Mouse (Mus musculus) cerebellum, adult 11 months (tissue): ENCODE data around the gene Trappc1.
"Not testable (repeated sequence)": the region's sequence is repeated elsewhere in the genome, so short reads cannot be mapped to it uniquely, and the experiment has no call there.

Experiments
- DNase-seq: peaks from one replicate; pipeline ENCODE4 v3.0.0; 2022

Trappc1 gene

DNA sequence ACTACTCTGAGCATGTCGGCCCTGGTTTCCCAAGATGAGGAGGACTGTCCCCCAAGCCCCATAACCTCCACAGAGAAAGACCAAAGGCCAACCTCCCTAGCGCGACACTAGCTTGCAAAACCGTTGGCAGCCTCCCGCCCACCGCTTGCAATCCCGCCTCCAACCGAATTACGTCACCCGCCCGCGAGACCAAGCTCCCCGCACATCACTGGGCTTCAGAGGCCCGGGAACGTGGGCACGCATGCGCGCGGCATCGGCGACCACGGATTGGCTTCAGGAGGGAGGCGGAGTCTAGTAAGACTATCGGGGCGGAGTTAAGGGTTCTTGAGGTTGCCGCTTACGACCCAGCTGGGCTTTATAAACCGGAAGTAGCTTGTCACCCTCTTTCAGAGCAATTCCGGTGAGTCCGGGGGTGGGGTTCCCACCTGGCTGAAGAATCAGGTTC is at the start of gene Trappc1, which contains the start of gene Cntrob:
TSS of gene Trappc1 (plus strand) at position 314 of the 445 bp plus-strand sequence.
TSS of gene Cntrob (minus strand) at position 109 of the 445 bp plus-strand sequence.
- peak; percentile 99 for DNase-seq

DNA sequence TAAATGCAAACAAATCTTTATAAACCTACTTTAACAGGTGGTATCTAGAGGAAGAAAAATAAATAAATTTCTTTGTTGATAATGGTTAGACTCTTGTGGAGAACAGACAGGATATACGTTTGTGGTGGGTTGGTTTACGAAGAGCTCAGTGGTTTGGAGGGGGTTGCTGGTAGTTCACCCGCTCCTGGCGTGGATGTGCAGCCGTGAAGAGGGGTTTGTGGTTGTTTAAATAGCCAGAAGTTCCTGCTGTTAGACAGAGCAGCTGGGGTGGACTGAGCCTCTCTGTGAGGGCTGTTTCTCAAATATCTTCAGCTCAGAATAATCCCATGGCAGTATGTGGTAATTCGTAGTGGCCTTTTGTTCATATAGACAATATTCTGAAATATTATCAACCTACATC is 48.1 kb upstream of the Trappc1 start:
- DNase-seq = no peak

DNA sequence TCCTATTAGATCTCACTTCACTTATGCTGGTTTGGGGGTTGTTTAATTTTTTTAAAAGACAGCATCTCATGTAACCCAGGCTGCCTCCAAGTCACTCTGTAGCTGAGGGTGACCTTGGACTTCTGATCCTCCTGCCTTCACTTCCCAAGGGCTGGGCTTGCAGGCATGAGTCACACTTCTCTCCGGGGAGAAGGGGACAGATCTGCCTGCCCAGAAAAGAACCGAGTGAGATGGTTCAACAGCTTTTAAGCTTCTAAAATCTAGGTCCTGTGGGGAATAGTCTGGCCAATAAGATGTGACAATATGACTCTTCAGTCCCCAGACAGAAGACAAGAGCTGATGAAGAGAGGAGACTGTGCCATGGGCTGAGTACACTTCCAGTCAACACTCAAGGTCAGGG is 47.7 kb upstream of the Trappc1 start:
- DNase-seq = no peak

DNA sequence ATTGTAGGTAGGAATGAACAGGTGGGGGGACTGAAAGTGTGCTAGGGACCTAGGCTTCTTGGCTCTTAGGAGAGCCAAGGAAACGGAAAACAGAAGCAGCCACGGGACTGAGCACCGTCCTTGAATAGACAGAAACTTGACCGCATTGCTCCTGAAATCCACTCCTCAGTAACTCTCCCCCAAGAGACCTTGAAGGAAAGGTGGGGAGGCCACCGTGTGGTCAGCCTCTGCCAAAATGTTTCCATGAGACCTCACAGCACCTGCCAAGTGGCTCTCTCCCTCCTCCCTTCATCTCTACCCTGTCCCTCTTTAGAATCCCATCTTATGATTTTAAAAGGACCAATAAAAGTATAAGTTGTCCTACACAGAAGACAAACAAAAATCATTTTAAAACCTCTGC is 46.5 kb upstream of the Trappc1 start:
- DNase-seq = no peak

DNA sequence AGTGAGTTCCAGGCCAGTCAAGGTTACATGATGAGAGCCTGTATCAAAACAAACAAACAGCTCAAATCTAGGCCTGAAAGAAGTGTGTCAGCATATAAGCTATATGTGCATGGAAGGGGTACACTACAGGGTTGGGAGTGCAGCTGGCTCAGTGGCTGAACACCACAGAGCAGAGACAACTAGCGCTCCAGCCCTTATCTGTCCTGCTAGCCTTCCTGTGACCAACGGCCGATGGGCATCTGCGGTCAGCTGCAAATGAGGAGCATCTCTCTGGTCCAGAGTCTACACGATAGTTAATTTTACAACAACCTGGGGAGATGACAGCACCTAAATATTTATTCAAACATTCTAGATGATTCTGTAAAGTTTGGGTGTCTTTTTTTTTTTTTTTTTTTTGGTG is 32.7 kb upstream of the Trappc1 start:
- no peak for DNase-seq

DNA sequence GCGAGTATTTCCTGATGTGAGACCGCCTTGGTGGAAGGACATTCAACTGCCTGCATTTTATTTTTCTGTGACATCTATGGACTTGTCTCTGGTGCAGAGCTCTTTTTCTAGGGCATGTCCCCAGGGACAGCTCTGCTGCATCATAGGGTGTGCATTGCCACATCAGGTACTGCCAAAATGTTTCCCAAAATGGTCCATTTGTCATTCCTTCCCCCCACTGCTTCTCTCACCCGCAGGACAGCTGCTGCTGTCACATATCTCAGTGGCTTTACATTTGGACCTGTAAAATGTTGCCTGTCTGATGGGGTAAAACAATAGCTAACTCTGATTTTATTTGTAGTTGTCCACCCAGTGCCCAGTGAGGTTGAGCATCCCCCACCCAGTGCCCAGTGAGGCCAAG is 28.5 kb upstream of the Trappc1 start:
- DNase-seq = no peak

DNA sequence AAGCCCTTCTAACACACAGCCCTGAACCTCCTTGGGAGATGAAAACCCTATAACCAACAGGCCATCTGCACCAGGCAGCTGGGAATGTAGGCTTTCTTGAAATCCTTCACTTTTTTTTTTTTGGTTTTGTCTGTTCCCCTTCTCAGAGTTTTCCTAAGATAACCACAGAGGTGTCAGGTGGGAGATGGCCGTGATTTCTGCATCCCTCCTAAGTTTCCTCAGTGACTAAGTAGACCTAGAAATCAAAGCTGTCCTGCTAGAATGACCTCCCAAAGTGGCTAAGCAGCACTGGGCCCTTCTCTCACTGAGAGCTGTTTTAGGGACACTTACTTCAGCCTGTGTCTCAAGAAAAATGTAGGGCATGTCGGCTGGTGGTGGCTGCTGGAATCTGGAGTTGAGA is 26.0 kb upstream of the Trappc1 start:
- DNase-seq = no peak

DNA sequence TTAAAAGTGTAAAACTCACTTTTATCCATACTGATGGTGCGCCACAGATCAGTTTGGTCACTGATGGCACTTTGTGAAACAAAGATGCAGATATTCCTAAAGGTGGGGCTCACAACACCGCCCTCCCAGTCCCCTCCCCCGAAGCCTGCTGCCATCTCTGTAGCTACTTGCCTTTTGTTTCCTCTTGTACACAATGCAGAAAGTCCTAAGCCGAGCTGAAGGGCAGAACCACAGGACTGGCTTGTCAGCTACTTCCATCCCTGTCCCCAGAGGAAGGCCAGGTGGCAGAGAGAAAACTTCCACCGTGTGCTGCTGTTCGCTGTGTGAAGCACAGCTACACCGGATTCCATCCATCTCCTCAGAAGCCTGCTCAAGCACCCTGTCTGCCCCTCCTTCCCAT is 25.5 kb upstream of the Trappc1 start:
- no peak for DNase-seq

DNA sequence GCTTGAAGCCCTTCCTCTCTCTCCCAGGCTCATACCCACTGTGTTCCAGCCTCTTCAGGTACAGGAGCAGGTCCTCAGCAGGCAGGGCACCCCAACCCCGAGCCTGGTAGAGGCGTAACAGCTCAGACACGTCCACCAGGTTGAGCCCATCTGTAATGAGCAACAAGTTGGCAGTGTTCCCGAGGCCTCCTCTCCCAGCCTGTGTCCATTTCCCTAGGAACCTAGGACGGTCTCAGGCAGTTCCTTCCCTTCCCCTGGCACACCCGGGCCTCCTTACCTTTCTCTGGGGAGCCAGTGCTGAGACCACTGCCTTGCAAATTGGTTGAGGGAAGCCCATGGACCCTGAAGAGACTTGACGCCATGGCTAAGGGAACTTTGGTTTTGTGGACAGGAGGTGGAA is 21.0 kb upstream of the Trappc1 start:
- DNase-seq = no peak

DNA sequence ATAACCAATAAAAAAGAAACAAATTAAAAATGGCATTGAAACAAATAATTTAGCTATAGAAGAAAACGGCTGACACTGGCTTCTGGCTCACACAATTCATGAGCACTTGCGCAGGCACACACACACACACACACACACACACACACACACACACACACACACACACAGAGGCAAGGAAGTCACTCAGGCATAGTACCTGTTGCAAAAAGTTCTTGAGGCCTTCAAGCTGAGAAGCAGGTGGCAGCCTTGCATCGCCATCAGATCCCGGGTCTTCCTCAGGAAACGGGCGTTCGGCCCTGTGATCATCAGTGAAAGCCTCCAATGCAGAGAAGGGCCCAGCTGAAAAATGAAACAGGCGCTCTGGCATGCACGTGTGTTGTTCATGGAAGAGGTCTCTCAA is 18.5 kb upstream of the Trappc1 start:
- no peak for DNase-seq

DNA sequence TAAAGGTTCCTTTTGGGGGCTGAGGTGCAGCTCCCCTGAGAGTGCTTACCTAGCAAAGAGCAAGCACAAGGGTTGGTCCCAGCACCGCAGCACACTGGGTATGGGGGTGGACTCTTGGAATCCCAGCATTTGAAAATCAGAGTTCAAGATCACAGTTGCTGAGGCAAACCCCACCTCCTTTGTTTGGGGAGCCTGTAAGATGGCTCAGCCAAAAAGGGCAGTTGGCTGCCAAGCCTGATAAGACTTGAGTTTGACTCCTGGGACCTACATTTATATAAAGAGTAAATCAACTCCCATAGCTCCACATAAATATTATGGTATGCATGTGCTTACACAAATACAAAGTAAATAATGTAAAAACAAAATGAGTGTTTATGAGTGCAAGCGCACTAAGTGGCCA is 17.7 kb upstream of the Trappc1 start:
- DNase-seq = no peak

DNA sequence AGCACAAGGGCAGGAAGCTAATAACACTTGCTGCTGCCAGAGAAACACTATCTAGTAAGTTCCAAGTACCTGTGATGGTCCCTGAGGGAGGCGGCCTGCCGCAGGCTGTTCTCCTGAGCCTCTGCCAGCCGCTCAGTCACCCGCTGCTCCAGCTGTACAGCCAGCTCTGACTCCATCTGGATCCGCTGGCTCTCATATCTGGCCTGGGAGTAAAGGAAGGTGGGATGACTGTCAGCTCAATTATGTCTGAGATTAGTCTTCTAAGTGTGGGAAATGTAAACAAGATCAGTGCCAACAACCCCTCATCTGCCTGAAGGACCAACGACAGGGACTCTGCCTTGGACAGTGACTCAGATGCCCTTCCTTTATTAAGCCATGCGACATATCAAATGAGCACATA is 12.5 kb upstream of the Trappc1 start:
- no peak for DNase-seq

DNA sequence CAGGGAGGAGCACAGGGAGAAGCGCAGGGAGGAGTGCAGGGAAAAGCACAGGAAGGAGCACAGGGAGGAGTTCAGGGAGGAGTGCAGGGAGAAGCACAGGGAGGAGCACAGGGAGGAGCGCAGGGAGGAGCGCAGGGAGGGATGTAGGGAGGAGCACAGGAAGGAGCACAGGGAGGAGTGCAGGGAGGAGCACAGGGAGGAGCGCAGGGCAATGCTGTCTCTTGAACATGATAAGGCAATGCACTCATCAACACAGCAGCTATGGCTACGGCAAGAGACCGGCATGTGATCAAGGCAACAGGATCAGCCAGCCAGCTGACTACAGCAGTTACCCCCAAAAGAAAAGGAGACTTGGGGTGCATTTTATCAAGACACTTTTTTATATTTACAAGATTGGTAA is 7.4 kb upstream of the Trappc1 start:
- no peak for DNase-seq

DNA sequence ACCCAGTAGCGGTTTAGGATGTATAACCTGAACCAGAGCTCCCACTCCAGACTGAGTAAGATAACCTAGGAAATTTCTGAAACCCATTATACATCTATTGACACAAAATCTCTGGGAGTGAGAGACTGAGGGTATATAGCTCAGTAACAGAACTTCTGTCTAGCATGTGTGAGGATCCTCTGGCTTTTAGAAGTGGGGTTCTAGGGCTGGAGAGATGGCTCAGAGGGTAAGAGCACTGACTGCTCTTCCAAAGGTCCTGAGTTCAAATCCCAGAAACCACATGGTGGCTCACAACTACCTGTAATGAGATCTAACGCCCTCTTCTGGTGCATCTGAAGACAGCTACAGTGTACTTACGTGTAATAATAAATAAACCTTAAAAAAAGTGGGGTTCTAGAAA is 5.8 kb upstream of the Trappc1 start:
- not testable (repeated sequence) for DNase-seq

DNA sequence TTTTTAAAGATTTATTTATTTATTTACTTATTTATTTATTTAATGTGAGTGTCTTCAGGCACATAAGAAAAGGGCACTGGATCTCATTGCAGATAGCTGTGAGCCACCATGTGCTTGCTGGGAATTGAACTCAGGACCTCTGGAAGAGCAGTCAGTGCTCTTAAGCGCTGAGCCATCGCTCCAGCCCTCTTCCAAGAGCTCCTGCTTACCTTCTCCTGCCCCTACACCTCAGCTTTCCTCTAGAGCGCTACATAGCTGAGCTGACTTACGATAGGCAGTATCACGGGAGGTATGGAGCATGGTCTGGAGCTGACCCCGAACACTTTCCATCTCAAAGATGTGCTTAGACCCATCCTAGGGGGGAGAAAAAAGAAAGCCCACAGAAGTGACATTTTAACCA is 2.2 kb upstream of the Trappc1 start:
- no peak for DNase-seq

DNA sequence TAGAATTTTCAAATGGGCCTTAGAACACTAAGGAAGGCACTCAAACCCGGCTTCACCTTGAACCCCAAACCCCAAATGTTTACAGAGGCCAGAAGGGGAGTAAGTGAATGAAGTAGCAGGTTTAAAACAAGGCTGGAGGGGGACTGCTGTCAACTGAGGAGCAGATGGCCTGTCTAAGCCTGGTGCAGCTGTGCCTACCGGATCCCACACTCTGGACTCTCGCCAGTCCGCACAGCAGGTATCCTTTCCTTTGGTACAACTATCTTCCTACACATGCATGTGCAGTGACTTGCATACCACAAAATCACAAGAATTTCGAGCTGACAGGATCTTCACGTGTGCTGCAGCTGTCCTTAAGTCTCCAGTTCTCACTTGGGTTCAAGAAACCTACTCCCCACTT is 1.8 kb upstream of the Trappc1 start:
- no peak for DNase-seq

DNA sequence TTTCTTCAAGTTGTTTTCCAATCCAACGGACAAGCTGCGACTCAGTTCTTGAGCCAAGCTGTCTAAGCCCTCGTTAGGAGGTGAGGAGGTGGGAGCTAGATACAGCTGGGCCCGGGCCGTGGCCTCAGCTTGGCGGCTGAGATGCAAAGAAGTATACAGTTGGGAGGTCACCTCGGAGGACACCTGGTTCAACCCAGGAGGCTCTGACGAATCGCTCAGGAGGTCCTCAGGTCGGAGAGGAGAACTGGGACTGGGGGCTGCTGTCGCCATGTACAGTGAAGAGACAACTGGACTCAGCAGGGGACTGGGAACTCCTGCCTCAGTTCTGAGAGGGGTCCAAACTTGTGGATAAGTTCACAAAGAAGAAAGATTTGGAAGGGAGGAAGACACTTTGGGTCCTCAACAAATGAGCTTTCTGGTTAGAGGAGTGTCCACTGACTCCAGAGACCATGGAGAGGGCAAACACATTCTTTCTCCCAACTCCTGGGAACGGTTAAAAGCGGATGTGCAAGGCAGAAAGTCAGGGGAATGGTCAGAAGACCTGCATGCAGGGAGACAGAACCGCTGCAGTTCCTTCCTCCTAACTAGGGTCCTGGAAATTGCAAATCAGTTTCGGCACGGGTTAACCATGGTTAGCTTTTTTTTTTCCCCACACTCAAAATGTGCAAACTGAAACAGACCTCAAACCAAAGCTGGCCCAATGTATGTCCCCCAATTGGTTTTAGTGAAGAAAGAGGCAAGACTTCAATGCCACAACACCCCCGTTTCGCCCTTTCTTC is 898 bp upstream of the Trappc1 start:
- DNase-seq = no peak

DNA sequence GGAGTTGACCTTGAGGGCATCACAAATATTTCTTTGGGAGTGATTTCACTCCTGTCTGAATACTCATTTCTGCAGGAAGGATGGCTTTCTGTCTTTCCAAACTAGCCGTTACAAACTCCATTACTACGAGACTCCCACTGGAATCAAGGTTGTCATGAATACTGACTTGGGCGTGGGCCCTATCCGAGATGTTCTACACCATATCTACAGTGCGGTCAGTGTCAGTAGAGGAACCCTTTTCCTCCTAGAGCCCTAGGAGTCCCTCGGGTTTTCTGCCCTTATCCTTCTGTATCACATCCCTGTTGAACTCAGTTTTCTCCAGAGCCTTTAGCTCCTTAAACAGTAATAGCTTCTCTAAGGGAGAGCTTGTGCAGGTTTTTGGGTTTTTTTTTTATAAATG is 969 bp downstream of the Trappc1 start:
- no peak for DNase-seq

DNA sequence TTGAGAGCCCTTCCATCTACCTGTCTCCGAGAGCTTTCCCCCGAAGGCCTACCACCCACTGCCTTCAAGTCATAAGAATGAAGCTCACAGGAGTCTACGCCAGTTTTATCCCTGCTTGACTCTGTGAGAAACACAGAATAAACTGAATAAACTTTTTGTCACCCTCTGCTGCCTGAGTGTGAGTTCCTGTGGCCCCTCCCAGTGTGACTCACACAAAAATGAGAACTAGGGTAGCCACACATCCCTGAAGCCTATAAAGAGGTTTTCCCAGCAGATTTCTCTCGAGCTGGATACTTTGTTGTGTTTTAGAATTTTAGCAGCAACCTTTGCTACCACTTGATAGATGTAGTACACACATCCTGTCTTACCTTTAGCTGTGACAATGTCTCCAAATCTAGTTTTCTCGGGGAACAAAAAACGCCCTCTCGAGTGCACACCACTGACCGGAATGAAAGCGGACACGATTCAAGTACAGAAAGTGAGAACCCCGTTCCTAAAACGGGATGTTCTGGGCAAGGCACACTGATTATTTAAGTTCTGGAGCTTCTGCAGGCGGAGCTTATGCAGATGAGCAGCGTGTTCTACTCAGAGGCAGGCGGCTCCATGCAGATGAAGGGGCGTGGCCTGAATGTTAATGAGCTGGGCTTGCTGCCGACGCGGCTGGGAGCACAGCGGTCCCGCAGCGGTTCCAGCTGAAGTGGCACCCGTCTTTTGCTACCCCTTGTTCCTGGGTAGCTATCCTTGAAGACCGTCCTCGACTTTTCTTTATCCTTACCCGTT is 2.0 kb downstream of the Trappc1 start, which contains the start of gene Kcnab3:
TSS of gene Kcnab3 (plus strand) at position 631 of the 780 bp plus-strand sequence.
- peak; percentile 66 for DNase-seq

DNA sequence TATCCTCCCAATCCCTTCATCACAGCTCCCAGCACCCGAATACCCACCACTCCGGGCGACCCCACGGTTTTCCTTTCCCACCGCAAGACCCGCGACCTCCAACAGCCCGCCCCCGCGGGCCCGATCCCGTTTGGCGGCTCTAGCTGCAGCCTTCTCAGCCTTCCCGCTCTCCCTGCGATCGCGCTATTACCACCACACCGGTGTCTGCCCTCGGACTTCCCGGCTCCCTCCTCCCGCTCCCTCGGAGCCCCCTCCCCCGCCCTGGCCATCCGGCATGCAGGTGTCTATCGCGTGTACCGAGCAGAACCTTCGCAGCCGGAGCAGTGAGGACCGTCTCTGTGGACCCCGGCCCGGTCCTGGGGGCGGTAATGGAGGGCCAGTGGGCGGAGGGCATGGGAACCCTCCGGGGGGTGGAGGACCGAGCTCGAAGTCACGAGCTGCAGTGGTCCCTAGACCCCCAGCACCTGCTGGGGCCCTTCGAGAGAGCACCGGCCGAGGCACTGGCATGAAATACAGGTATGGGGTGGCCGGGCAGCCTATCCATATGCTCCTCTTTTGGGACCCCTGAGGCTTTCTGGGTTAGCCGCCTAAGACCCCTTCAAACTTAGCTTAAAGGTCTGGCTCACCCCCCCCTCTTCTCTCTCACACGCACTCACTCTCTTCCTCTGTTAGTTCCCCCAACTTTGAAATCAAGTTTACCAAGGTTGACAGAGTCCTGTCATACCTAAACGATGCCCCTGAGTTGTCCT is 2.8 kb downstream of the Trappc1 start:
- no peak for DNase-seq

DNA sequence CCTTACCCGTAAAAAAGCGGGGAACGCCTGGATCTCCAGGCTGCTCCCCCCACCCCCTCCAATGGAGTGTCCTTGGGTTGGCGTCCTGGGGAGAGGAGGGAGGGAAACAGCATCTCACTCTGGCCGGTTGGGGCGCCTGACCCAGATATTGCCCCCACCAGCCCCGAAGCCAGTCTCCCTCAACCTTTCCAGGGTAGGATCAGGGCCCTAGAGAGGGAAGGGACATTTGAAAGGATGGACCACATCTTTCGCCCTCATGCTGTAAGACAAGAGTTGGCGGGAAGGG is 3.3 kb downstream of the Trappc1 start:
- DNase-seq = no peak

DNA sequence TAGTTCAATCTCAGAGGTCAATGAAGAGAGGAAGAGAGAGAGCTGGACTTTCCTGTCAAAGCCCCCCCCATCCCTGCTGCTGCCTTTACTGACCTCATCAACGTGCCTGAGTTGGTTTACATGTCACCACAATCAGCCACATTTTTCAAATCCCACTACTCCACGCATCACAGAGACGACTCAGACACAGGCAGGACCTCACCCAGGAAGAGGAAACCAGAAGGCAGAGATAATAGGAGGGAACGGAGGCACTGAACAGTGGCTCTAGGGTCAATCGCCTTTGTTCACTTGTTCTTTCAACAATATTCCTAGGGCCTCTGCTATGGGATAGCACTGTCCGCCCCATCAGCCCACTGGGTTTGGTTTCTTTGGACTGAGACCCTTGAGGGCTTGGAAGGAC is 3.9 kb downstream of the Trappc1 start:
- DNase-seq = no peak

DNA sequence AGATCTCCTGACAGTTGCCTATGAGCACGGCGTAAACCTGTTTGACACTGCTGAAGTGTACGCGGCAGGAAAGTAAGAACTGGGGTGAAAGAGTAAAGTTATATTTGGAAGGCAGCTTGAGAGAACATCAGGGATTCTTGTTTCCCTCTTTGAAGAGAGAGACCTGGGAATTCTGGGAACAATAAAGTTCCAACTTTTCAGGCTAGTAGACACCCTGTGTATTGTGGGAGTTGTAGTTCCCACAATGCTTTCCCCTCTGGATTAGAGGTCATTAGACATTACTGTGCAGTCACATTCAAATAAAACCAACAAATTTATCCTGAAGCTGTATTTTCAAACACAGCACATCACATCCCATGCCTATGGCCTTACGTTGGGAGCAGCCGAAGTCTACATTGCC is 4.7 kb downstream of the Trappc1 start:
- DNase-seq = no peak

DNA sequence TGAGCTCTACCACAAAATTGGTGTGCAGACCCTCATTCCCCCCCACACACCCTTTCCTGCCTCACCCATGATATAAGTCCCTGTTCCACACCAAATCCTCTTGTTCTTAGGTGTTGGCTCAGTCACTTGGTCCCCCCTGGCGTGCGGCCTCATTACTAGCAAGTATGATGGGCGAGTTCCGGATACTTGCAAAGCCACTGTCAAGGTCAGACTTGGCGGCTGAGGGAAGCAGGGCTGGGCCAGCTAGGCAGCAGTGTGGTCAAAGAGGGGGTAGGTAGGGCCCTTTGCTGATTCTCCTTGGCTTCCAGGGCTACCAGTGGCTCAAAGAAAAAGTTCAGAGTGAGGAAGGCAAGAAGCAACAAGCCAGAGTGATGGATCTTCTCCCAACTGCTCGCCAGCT is 7.4 kb downstream of the Trappc1 start:
- DNase-seq = no peak
